Mouse (Mus musculus): ENCODE data around the gene Gm5105.

- TF ChIP-seq POLR2A (IDR thresholded peaks at IDR 0.05; ENCODE audit: borderline replicate concordance, insufficient read depth, low read length) (no peak), CTCF (IDR thresholded peaks at IDR 0.05; ENCODE audit: borderline replicate concordance, insufficient read depth, low read depth, low read length) (no peak)
Measured at GRCm38 (mm10) chr3:138060429-138060828, 6.8 kb downstream of the Gm5105 start.

Data from cerebellum, adult 2 months (tissue).